Mouse (Mus musculus) left cerebral cortex, adult 9 months (tissue): ENCODE measurements around the gene Rbm12.
A peak's percentile ranks its signal among the peaks of the same experiment; 100 is the strongest.

Experiments
- DNase-seq, 2 experiments: peaks; one replicate each; pipeline ENCODE4 v3.0.0; 2022; ENCODE audit warnings: low spot score in 2 of 2

The Rbm12 gene

GRCm38 (mm10) chr2:156079674-156080073 is 32.1 kb downstream of the Rbm12 start:
- no peak for DNase-seq

GRCm38 (mm10) chr2:156079183-156079560 is 32.6 kb downstream of the Rbm12 start:
- DNase-seq, result no peak

- no peak for DNase-seq
Measured at GRCm38 (mm10) chr2:156078421-156079182, 33.2 kb downstream of the Rbm12 start.

- DNase-seq, result no peak
Measured at GRCm38 (mm10) chr2:156077461-156077860, 34.3 kb downstream of the Rbm12 start.

GRCm38 (mm10) chr2:156073725-156074124 is 38.1 kb downstream of the Rbm12 start:
- DNase-seq, result no peak

- DNase-seq, result no peak
Measured at GRCm38 (mm10) chr2:156071236-156071635, 40.5 kb downstream of the Rbm12 start.

- no peak for DNase-seq
Measured at GRCm38 (mm10) chr2:156067916-156068315, 43.9 kb downstream of the Rbm12 start.

- no peak for DNase-seq
Measured at GRCm38 (mm10) chr2:156066126-156066525, 45.7 kb downstream of the Rbm12 start.

GRCm38 (mm10) chr2:156065099-156066041 is 46.4 kb downstream of the Rbm12 start, which contains the start of gene Spag4:
Spag4 (plus strand) TSS chr2:156065175.
- peak in 1 of 2 experiments; percentile 46 for DNase-seq

GRCm38 (mm10) chr2:156052816-156053215 is 59.0 kb downstream of the Rbm12 start, which contains the start of gene Fer1l4:
Fer1l4 (minus strand) TSS chr2:156052947.
- no peak for DNase-seq

- DNase-seq, result no peak
Measured at GRCm38 (mm10) chr2:156047929-156048328, 63.8 kb downstream of the Rbm12 start.

- no peak for DNase-seq
Measured at GRCm38 (mm10) chr2:156042903-156043302, 68.9 kb downstream of the Rbm12 start.
